Mouse (Mus musculus): ENCODE results near the gene Prkaca. TPM values are rescaled to one million over a fixed set of nuclear protein-coding genes. Genes with fewer than 3 reads are reported as not detected.
"Not testable (repeated sequence)": the region's sequence is repeated elsewhere in the genome, so short reads cannot be mapped to it uniquely, and the experiment has no call there.

Gene Prkaca
- polyA plus RNA-seq, 1 experiment from 2014 or later, result 197 TPM

GRCm38 (mm10) chr8:84003612-84004246 is 30.9 kb downstream of the Prkaca start:
- no peaks in the 10 kb centered on the region for H3K9me3 ChIP-seq
- 73% methylated on average over 6 of the region's 6 CpGs for WGBS
- peaks cover 34% of the 10 kb centered on the region for H3K4me1 ChIP-seq
- peak overlapping the region; percentile 80 for H3K27ac ChIP-seq (replicated peaks)
- peaks cover 16% of the 10 kb centered on the region for H3K27me3 ChIP-seq (replicated peaks)
- ATAC-seq (ENCODE audit: extremely low read depth, insufficient number of reproducible peaks, low FRiP score, low TSS enrichment), result no peak
- H3K36me3 ChIP-seq, result peaks cover 36% of the 10 kb centered on the region
- H3K4me3 ChIP-seq, result peak overlapping the region; percentile 72
- peak overlapping the region; percentile 90 for H3K9ac ChIP-seq
- peak overlapping the region; percentile 95 for H3K4me2 ChIP-seq

DNA sequence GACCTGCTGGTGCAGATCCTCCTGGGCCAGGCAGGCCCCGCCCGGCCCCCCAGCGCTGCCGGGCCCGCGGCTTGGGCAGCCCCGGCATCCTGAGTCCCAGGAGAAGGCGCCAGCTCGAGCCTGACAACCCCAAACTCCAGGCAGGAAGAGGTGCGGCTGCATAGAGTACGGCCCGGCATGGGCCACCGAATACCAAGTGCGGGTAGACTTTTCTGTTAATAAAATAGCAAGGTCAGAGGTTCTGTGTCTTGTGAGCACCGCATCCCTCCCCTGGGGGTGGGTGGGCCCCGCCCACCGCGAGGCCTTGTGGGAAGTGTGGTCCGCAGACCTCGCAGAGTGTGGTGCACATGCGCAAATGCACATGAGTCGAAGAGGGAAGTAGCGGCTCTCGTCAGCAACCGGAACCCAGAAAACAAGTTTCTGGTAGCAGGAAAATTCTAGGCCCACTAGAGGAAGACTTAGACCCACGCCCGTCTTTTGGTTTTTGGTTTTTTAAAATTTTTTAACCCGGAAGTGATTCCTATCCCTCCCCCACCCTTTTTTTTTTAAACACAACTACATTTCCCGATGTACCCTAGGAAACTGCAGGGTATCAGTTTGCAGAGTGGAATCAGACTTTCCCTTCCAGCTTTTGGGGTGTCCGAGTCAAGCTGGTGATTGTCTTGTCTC is 31.9 kb downstream of the Prkaca start:
- peak overlapping the region; percentile 80 for H3K27ac ChIP-seq (replicated peaks)
- H3K9ac ChIP-seq, result peak overlapping the region; percentile 90
- H3K4me2 ChIP-seq, result peak overlapping the region; percentile 95
- 1% methylated on average over 30 of the region's 30 CpGs for WGBS
- H3K4me3 ChIP-seq, result peak overlapping the region; percentile 72
- H3K36me3 ChIP-seq, result peaks cover 30% of the 10 kb centered on the region
- peaks cover 19% of the 10 kb centered on the region for H3K27me3 ChIP-seq (replicated peaks)
- no peaks in the 10 kb centered on the region for H3K9me3 ChIP-seq
- H3K4me1 ChIP-seq, result peaks cover 25% of the 10 kb centered on the region
- ATAC-seq (ENCODE audit: extremely low read depth, insufficient number of reproducible peaks, low FRiP score, low TSS enrichment), result peak; percentile 77; the same call in 1 of the 2 replicates

GRCm38 (mm10) chr8:84005502-84005901 is 32.7 kb downstream of the Prkaca start:
- Histone ChIP-seq H3K4me1 (peaks cover 29% of the 10 kb centered on the region), H3K27me3 (replicated peaks) (peaks cover 25% of the 10 kb centered on the region), H3K4me2 (peak overlapping the region; percentile 95; the same call in 1 of the 2 replicates), H3K36me3 (peaks cover 22% of the 10 kb centered on the region)
- not testable (repeated sequence) for H3K9me3 ChIP-seq; H3K4me3 ChIP-seq; H3K9ac ChIP-seq; H3K27ac ChIP-seq (replicated peaks); ATAC-seq (ENCODE audit: extremely low read depth, insufficient number of reproducible peaks, low FRiP score, low TSS enrichment)
- WGBS, result 91% methylated on average over 7 of the region's 7 CpGs

DNA sequence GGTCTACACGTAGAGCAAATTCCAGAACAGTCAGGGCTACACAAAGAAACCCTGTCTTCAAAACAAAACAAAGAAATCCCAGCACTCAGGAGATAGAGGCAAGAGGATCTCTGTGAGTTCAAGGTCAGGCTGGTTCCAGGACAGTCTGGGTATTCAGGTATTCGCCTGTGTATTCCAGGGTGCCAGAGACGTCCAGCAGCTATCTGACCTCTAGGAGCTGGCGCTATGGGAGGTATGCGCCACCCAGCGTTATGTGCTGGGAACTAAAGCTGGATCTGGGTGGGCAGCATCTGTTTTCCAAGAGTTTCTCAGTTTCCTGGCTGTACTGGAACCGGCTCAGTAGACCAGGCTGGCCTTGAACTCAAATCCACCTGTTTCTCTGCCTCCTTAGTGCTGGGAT is 35.6 kb downstream of the Prkaca start:
- no peak overlapping the region for H3K4me3 ChIP-seq
- ATAC-seq (ENCODE audit: extremely low read depth, insufficient number of reproducible peaks, low FRiP score, low TSS enrichment), result no peak
- 27% methylated on average over 7 of the region's 7 CpGs for WGBS

GRCm38 (mm10) chr8:84009876-84010275 is 37.1 kb downstream of the Prkaca start:
- Histone ChIP-seq H3K27ac (replicated peaks) (no peak overlapping the region), H3K36me3 (no peaks in the 10 kb centered on the region), H3K27me3 (replicated peaks) (peaks cover 50% of the 10 kb centered on the region), H3K4me2 (peak overlapping the region; percentile 38), H3K4me1 (peaks cover 33% of the 10 kb centered on the region), H3K9me3 (no peaks in the 10 kb centered on the region), H3K4me3 (no peak overlapping the region; the same call in 1 of the 2 replicates), H3K9ac (no peak overlapping the region)
- no peak for ATAC-seq (ENCODE audit: extremely low read depth, insufficient number of reproducible peaks, low FRiP score, low TSS enrichment)
- WGBS, result 3% methylated on average over 11 of the region's 11 CpGs

More for the DNA sequence above, 35.6 kb downstream of the Prkaca start:
- Histone ChIP-seq H3K27me3 (replicated peaks) (peaks cover 39% of the 10 kb centered on the region), H3K9me3 (no peaks in the 10 kb centered on the region), H3K4me1 (peaks cover 43% of the 10 kb centered on the region), H3K27ac (replicated peaks) (no peak overlapping the region), H3K4me2 (no peak overlapping the region), H3K9ac (no peak overlapping the region), H3K36me3 (no peaks in the 10 kb centered on the region)

GRCm38 (mm10) chr8:84010625-84011611 is 38.1 kb downstream of the Prkaca start:
- peak overlapping the region; percentile 70 for H3K9ac ChIP-seq
- 2% methylated on average over 83 of the region's 83 CpGs for WGBS
- H3K36me3 ChIP-seq, result no peaks in the 10 kb centered on the region
- H3K27ac ChIP-seq (replicated peaks), result no peak overlapping the region
- peak; percentile 30; the same call in 1 of the 2 replicates for ATAC-seq (ENCODE audit: extremely low read depth, insufficient number of reproducible peaks, low FRiP score, low TSS enrichment)
- peaks cover 28% of the 10 kb centered on the region for H3K4me1 ChIP-seq
- peaks cover 2% of the 10 kb centered on the region; the same call in 1 of the 2 replicates for H3K9me3 ChIP-seq
- H3K4me2 ChIP-seq, result peak overlapping the region; percentile 97
- H3K27me3 ChIP-seq (replicated peaks), result peaks cover 50% of the 10 kb centered on the region
- H3K4me3 ChIP-seq, result peak overlapping the region; percentile 60

DNA sequence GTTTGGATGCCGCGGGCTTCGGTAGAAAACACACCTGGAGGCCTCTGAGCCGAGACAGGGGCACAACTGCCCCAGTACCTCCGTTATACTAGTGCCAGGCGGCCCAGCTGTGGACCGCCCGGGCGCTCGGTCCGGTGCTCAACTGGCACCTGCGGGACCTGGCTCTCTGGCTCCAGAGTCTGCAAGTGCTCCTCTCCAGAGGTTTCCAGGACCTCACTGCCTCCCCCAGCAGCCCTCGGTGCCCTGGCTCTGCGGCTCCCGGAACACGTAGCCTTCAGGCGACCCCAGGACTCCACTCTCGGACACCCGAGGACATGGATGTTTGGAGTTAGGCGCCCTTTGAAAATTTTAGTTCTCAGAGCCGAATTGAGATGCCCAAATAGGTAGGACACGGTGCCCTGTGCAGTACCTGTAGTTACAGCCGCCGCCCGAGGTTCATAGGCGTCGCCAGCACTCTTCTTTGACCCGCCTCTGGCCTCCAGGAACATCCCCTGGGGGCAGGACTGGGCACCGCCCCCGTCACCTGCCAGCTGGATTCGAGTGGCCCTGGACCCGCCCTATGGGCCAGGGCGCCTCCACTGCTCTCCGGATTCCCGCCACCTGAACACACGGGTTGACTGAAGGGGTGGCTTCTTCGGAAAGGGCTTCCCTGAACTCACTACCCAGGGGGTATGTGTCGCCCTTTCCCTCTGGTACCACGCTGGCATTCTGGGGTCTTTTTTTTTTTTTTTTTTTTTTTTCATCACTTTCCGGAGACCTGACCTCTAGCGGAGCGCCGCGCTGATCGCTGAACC is 39.1 kb downstream of the Prkaca start, which contains the start of gene 2210011C24Rik:
Gene 2210011C24Rik, minus strand, starts transcription at position 467 of the 794 bp plus-strand sequence.
- under 1% methylated on average over 45 of the region's 45 CpGs for WGBS
- peaks cover 28% of the 10 kb centered on the region for H3K4me1 ChIP-seq
- no peak within 1 kb of the TSS for H3K27ac ChIP-seq (replicated peaks)
- H3K4me2 ChIP-seq, result peak within 1 kb of the TSS; percentile 97
- H3K4me3 ChIP-seq, result peak within 1 kb of the TSS; percentile 60
- peak within 1 kb of the TSS; percentile 70 for H3K9ac ChIP-seq
- ATAC-seq (ENCODE audit: extremely low read depth, insufficient number of reproducible peaks, low FRiP score, low TSS enrichment), result no peak
- H3K9me3 ChIP-seq, result peaks cover 6% of the 10 kb centered on the region; the same call in 1 of the 2 replicates
- H3K36me3 ChIP-seq, result no peaks in the 10 kb centered on the region
- peaks cover 50% of the 10 kb centered on the region for H3K27me3 ChIP-seq (replicated peaks)

DNA sequence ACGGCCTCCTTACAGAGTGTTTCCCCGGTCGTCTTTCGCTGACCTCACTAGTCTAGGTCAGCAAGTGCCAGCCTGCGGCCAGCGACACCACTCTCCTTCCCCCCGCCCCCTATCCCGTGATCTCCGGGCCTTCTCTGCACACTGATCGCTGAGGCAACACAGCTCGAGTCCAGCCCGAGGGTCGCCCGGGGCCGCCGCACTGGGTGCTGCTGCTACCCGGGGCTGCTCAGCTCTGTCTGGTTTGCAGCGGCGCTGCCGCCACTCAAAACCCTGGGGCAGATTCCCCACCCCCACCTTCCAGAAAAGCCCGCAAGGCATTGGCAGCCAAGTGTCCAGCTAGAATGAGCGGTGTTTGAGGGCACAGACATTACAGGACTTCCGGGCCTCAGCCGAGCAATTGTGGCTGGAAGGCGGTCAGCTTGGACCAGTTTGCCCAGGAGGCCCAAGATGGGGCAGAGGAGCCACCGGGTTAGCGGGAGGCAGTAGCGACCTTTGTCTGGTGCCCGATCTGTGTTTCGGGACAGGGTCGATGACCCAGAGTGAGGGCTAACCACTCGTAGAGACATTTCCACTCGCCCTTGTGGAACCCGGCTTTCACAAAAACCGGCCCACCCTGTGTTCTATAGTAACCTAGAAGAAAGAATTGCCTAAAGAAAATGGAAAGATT is 39.8 kb downstream of the Prkaca start:
- H3K4me1 ChIP-seq, result peaks cover 28% of the 10 kb centered on the region
- peak overlapping the region; percentile 70 for H3K9ac ChIP-seq
- peaks cover 55% of the 10 kb centered on the region for H3K27me3 ChIP-seq (replicated peaks)
- H3K36me3 ChIP-seq, result no peaks in the 10 kb centered on the region
- no peak overlapping the region for H3K27ac ChIP-seq (replicated peaks)
- ATAC-seq (ENCODE audit: extremely low read depth, insufficient number of reproducible peaks, low FRiP score, low TSS enrichment), result no peak
- peak overlapping the region; percentile 60 for H3K4me3 ChIP-seq
- H3K9me3 ChIP-seq, result peaks cover 6% of the 10 kb centered on the region; the same call in 1 of the 2 replicates
- WGBS, result 14% methylated on average over 35 of the region's 35 CpGs
- peak overlapping the region; percentile 97 for H3K4me2 ChIP-seq

DNA sequence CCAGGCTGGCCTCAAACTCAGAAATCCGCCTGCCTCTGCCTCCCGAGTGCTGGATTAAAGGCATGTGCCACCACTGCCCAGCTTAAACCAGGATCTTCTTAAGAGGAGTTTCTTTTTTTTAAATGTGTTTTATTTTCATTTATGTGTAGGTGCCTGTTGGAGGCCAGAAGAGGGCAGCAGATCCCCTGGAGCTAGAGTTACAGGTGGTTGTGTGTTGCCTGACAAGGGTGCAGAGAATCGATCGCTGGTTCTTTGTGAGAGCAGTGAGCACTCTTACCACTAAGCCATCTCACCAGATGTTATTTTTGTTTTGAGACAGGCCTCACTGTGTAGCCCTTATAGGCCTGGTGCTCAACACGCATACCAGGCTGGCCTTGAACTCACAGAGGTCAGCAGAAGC is 43.0 kb downstream of the Prkaca start:
- H3K36me3 ChIP-seq, result no peaks in the 10 kb centered on the region
- H3K4me1 ChIP-seq, result peaks cover 21% of the 10 kb centered on the region
- no peak overlapping the region for H3K4me3 ChIP-seq
- H3K27me3 ChIP-seq (replicated peaks), result peaks cover 60% of the 10 kb centered on the region
- WGBS, result 87% methylated on average over 5 of the region's 5 CpGs
- H3K4me2 ChIP-seq, result no peak overlapping the region
- ATAC-seq (ENCODE audit: extremely low read depth, insufficient number of reproducible peaks, low FRiP score, low TSS enrichment), result no peak
- H3K27ac ChIP-seq (replicated peaks), result no peak overlapping the region
- no peak overlapping the region for H3K9ac ChIP-seq
- H3K9me3 ChIP-seq, result peaks cover 6% of the 10 kb centered on the region; the same call in 1 of the 2 replicates

GRCm38 (mm10) chr8:84019738-84020137 is 46.9 kb downstream of the Prkaca start:
- H3K4me1 ChIP-seq, result peaks cover 37% of the 10 kb centered on the region
- 72% methylated on average over 9 of the region's 9 CpGs for WGBS
- H3K9me3 ChIP-seq, result peaks cover 6% of the 10 kb centered on the region; the same call in 1 of the 2 replicates
- H3K9ac ChIP-seq, result no peak overlapping the region
- H3K36me3 ChIP-seq, result no peaks in the 10 kb centered on the region
- ATAC-seq (ENCODE audit: extremely low read depth, insufficient number of reproducible peaks, low FRiP score, low TSS enrichment), result no peak
- H3K27ac ChIP-seq (replicated peaks), result no peak overlapping the region
- H3K4me3 ChIP-seq, result no peak overlapping the region
- H3K4me2 ChIP-seq, result no peak overlapping the region
- peaks cover 45% of the 10 kb centered on the region for H3K27me3 ChIP-seq (replicated peaks)
